Comparison of ENCODE assay signal across 9 mouse cellular contexts in genomic region chr7:15933437-15934359, GRCm38 (mm10). TPM values are rescaled to one million over a fixed set of nuclear protein-coding genes. Genes with fewer than 3 reads are reported as not detected.
DNase-seq lines count a peak whose midpoint lies in the region; ATAC-seq and TF ChIP-seq lines count a peak whose summit lies in the region.
"Had no signal": no experiment of that assay in that cellular context is flagged by ENCODE, and none has a peak within 500 bp of the region (broad histone marks: within the 10 kb centered on the region; RNA-seq: fewer than 3 reads in every experiment).

No protein-coding gene starts in this region.

- no peak for ATAC-seq in liver, embryonic 11.5 days (replicated peaks; ENCODE audit: low FRiP score)
- ATAC-seq in midbrain, embryonic 11.5 days (ENCODE audit: low FRiP score), result no peak
- ATAC-seq: midbrain, embryonic 16.5 days had no signal

- DNase-seq in liver, adult 2 months (ENCODE audit: extremely low read depth, low read depth, low spot score), result peak; percentile 30
- no peak for DNase-seq in liver, embryonic 11.5 days (ENCODE audit: low spot score)
- DNase-seq in heart, adult 18-20 months, result peak; percentile 63 to 88
- DNase-seq in heart, postnatal 36 days, result peak; percentile 42 to 56
- peak; percentile 57 for DNase-seq in right cerebral cortex, postnatal 25 days
- no peak for DNase-seq in midbrain, embryonic 11.5 days (ENCODE audit: low spot score, missing footprints)
- DNase-seq in cerebellum, adult 18-20 months, result no peak
- DNase-seq: embryo, embryonic 11 days had no signal

- H3K36me3 ChIP-seq in liver, adult 2 months (ENCODE audit: control insufficient read depth, insufficient read depth, low read length), result peaks cover 13% of the 10 kb centered on the region
- H3K36me3 ChIP-seq in liver, embryonic 11.5 days (ENCODE audit: control insufficient read depth, insufficient read depth, low read length), result peaks cover 15% of the 10 kb centered on the region
- H3K36me3 ChIP-seq in midbrain, embryonic 11.5 days (ENCODE audit: control insufficient read depth, insufficient read depth, low read length), result peaks cover 24% of the 10 kb centered on the region

- TF ChIP-seq CTCF in liver, adult 2 months (IDR thresholded peaks at IDR 0.05; ENCODE audit: low read depth, low read length), result no peak

- H3K27ac ChIP-seq in liver, adult 2 months (replicated peaks; ENCODE audit: insufficient read depth, low read depth, low read length), result no peak overlapping the region
- H3K27ac ChIP-seq in liver, embryonic 11.5 days (ENCODE audit: low read depth, low read length), result no peak overlapping the region
- no peak overlapping the region for H3K27ac ChIP-seq in midbrain, embryonic 11.5 days (ENCODE audit: low read depth, low read length)

- H3K79me2 ChIP-seq in liver, adult 2 months (ENCODE audit: control insufficient read depth, insufficient read depth, low read length), result no peaks in the 10 kb centered on the region

- H3K4me1 ChIP-seq in liver, adult 2 months (ENCODE audit: control insufficient read depth, insufficient read depth, low read length), result peaks cover 6% of the 10 kb centered on the region
- H3K4me1 ChIP-seq in liver, embryonic 11.5 days (replicated peaks; ENCODE audit: control insufficient read depth, insufficient read depth, low read length), result no peaks in the 10 kb centered on the region
- H3K4me1 ChIP-seq in midbrain, embryonic 11.5 days (ENCODE audit: control insufficient read depth, insufficient read depth, low read length), result no peaks in the 10 kb centered on the region

- WGBS in liver, adult 2 months, result 55% methylated on average over 16 of the region's 16 CpGs
- 43% methylated on average over 16 of the region's 16 CpGs for WGBS in liver, embryonic 11.5 days
- 66% methylated on average over 16 of the region's 16 CpGs for WGBS in midbrain, embryonic 11.5 days

- H3K4me3 ChIP-seq in liver, adult 2 months (ENCODE audit: insufficient read depth, low read depth, low read length), result no peak overlapping the region
- H3K4me3 ChIP-seq in liver, embryonic 11.5 days (ENCODE audit: low read depth, low read length), result no peak overlapping the region
- no peak overlapping the region for H3K4me3 ChIP-seq in midbrain, embryonic 11.5 days (ENCODE audit: low read depth, low read length)

- no peak overlapping the region for H3K4me2 ChIP-seq in liver, embryonic 11.5 days
- no peak overlapping the region for H3K4me2 ChIP-seq in midbrain, embryonic 11.5 days

- no peaks in the 10 kb centered on the region for H3K27me3 ChIP-seq in liver, adult 2 months (ENCODE audit: control insufficient read depth, insufficient read depth, low read length)
- H3K27me3 ChIP-seq in liver, embryonic 11.5 days (replicated peaks; ENCODE audit: control insufficient read depth, insufficient read depth, low read length), result no peaks in the 10 kb centered on the region
- no peaks in the 10 kb centered on the region for H3K27me3 ChIP-seq in midbrain, embryonic 11.5 days (ENCODE audit: control insufficient read depth, insufficient read depth, low read length)

- intact Hi-C loops in heart, postnatal 36 days (cut with DNase I), result loop anchor here (1.0 to 2.0 kb wide), 2 partner anchors 15 to 29 kb away; no protein-coding TSS in a partner anchor

- H3K9ac ChIP-seq in liver, adult 2 months (ENCODE audit: low read depth, low read length), result no peak overlapping the region
- H3K9ac ChIP-seq in liver, embryonic 11.5 days (ENCODE audit: low read depth, low read length), result no peak overlapping the region
- no peak overlapping the region for H3K9ac ChIP-seq in midbrain, embryonic 11.5 days (ENCODE audit: low read length)

- no peaks in the 10 kb centered on the region for H3K9me3 ChIP-seq in liver, embryonic 11.5 days (ENCODE audit: control insufficient read depth, low read length)
- no peaks in the 10 kb centered on the region; the same call in 1 of the 2 replicates for H3K9me3 ChIP-seq in midbrain, embryonic 11.5 days (ENCODE audit: control insufficient read depth, low read length)

- no peak for TF ChIP-seq POLR2A in liver, adult 2 months (IDR thresholded peaks at IDR 0.05; ENCODE audit: extremely low read depth, insufficient read depth, low read length)

RNA-seq across cellular contexts. Expression of gene Selenow, which starts 11.5 kb away (rescaled TPM):
- 67.9 and 68.1 TPM in 2 replicates for total RNA-seq in liver, adult 2 months (2014; rRNA removed)
- polyA plus RNA-seq in liver, adult 2 months (2012; rRNA removed), result 250 and 292 TPM in 2 replicates
- 557 and 609 TPM in 2 replicates for polyA plus RNA-seq in liver, embryonic 11.5 days (2014; fragmentation: Nextera tagmentation; extraction: Ambion mirVana)
- total RNA-seq in heart, adult 18-20 months (2021), result 100 to 1,000 TPM; 181 to 202 TPM
- 100 to 1,000 TPM; 169 to 178 TPM for total RNA-seq in heart, postnatal 36 days (2021)
- 1,003 and 1,028 TPM in 2 replicates for polyA plus RNA-seq in midbrain, embryonic 11.5 days (2014; fragmentation: Nextera tagmentation; extraction: Ambion mirVana)

RNA-seq across cellular contexts. Expression of gene Nop53, which starts 12.2 kb away (rescaled TPM):
- total RNA-seq in liver, adult 2 months (2014; rRNA removed), result 57.3 and 59.6 TPM in 2 replicates
- polyA plus RNA-seq in liver, adult 2 months (2012; rRNA removed), result 65.2 and 69.5 TPM in 2 replicates
- polyA plus RNA-seq in liver, embryonic 11.5 days (2014; fragmentation: Nextera tagmentation; extraction: Ambion mirVana), result 217 and 219 TPM in 2 replicates
- 100 to 1,000 TPM; 134 to 143 TPM for total RNA-seq in heart, adult 18-20 months (2021)
- 100 to 1,000 TPM; 137 to 141 TPM for total RNA-seq in heart, postnatal 36 days (2021)
- 186 and 187 TPM in 2 replicates for polyA plus RNA-seq in midbrain, embryonic 11.5 days (2014; fragmentation: Nextera tagmentation; extraction: Ambion mirVana)

RNA-seq across cellular contexts. Expression of gene Ehd2, which starts 33.7 kb away (rescaled TPM):
- total RNA-seq in liver, adult 2 months (2014; rRNA removed), result 1.0 and 1.4 TPM in 2 replicates
- polyA plus RNA-seq in liver, adult 2 months (2012; rRNA removed), result 1.6 and 1.7 TPM in 2 replicates
- polyA plus RNA-seq in liver, embryonic 11.5 days (2014; fragmentation: Nextera tagmentation; extraction: Ambion mirVana), result 7.5 and 10.8 TPM in 2 replicates
- 10 to 100 TPM; 65.8 to 77.3 TPM for total RNA-seq in heart, adult 18-20 months (2021)
- total RNA-seq in heart, postnatal 36 days (2021), result 100 to 1,000 TPM in 1 of 2 experiments, 10 to 100 TPM in 1; 93.1 to 131 TPM
- 8.9 and 10.9 TPM in 2 replicates for polyA plus RNA-seq in midbrain, embryonic 11.5 days (2014; fragmentation: Nextera tagmentation; extraction: Ambion mirVana)

RNA-seq across cellular contexts. Expression of gene Crxos, which starts 51.3 kb away (rescaled TPM):
- not detected in 2 replicates for total RNA-seq in liver, adult 2 months (2014; rRNA removed)
- polyA plus RNA-seq in liver, adult 2 months (2012; rRNA removed), result not detected in 2 replicates
- polyA plus RNA-seq in liver, embryonic 11.5 days (2014; fragmentation: Nextera tagmentation; extraction: Ambion mirVana), result not detected in 2 replicates
- total RNA-seq in heart, adult 18-20 months (2021), result not detected
- not detected for total RNA-seq in heart, postnatal 36 days (2021)
- polyA plus RNA-seq in midbrain, embryonic 11.5 days (2014; fragmentation: Nextera tagmentation; extraction: Ambion mirVana), result 0.08 and 0.36 TPM in 2 replicates
- polyA plus RNA-seq: midbrain, embryonic 16.5 days had no signal

RNA-seq across cellular contexts. Expression of gene Crx, which starts 53.9 kb away (rescaled TPM):
- total RNA-seq in liver, adult 2 months (2014; rRNA removed), result not detected in 2 replicates
- polyA plus RNA-seq in liver, adult 2 months (2012; rRNA removed), result not detected in 2 replicates
- polyA plus RNA-seq in liver, embryonic 11.5 days (2014; fragmentation: Nextera tagmentation; extraction: Ambion mirVana), result not detected in 2 replicates
- total RNA-seq in heart, adult 18-20 months (2021), result not detected
- total RNA-seq in heart, postnatal 36 days (2021), result not detected
- polyA plus RNA-seq in midbrain, embryonic 11.5 days (2014; fragmentation: Nextera tagmentation; extraction: Ambion mirVana), result 0.20 and 0.51 TPM in 2 replicates

Comparison
In these comparisons a context has a peak if more than half of its experiments do, and no peak if none do; other contexts are left out.
1. DNase-seq: peak in liver, adult 2 months (single experiment), heart, adult 18-20 months (2 of 2), heart, postnatal 36 days (2 of 2) and right cerebral cortex, postnatal 25 days (single experiment); none in liver, embryonic 11.5 days (single experiment), midbrain, embryonic 11.5 days (single experiment) and cerebellum, adult 18-20 months (0 of 2).
2. RNA of gene Ehd2, which starts 33.7 kb away (total RNA-seq): 93.1 to 131 TPM in heart, postnatal 36 days and 65.8 to 77.3 TPM in heart, adult 18-20 months; 1.0 to 1.4 TPM in liver, adult 2 months; every median in the first group is over 10 times any median in the second.